Mouse (Mus musculus): ENCODE results near the gene Wdr35. TPM values are rescaled to one million over a fixed set of nuclear protein-coding genes. Genes with fewer than 3 reads are reported as not detected.
A peak's percentile ranks its signal among the peaks of the same experiment; 100 is the strongest.

The Wdr35 gene
- total RNA-seq (2012; rRNA removed) (6.6 and 7.4 TPM in 2 replicates), total RNA-seq (2014; rRNA removed) (5.9 TPM in 2 replicates), polyA plus RNA-seq (2012; ENCODE audit: insufficient read length, low read depth) (8.8 and 10.7 TPM in 2 replicates)

- dilution Hi-C loops (cut with MboI; ENCODE audit: extremely low pct_ligation_motif_present, extremely low pct_unique_long_range_greater_than_20kb, low sequenced_read_pairs): no loop called here
- Histone ChIP-seq H3K4me2 (ENCODE audit: insufficient read depth, low read depth, poor library complexity, severe bottlenecking) (peak within 1 kb of the TSS; percentile 91), H3K79me2 (replicated peaks; ENCODE audit: control insufficient read depth, extremely low read depth, insufficient read depth, poor library complexity, severe bottlenecking) (no peaks in the 10 kb centered on the region), H3K4me1 (ENCODE audit: control insufficient read depth in 1 of 2, insufficient read depth in 2 of 2) (peaks cover 0 to 12% of the 10 kb centered on the region in 2 experiments; a peak in 2 of 4 replicates), H3K27me3 (replicated peaks) (no peaks in the 10 kb centered on the region), H3K4me3 (replicated peaks in 1 of 3; ENCODE audit: low read depth in 2 of 3, low read length in 2 of 3, poor library complexity in 1 of 3) (peak within 1 kb of the TSS; percentile 64 to 88 (median 75)), H3K36me3 (replicated peaks in 1 of 2; ENCODE audit: control insufficient read depth in 1 of 2, insufficient read depth in 1 of 2, low read length in 1 of 2) (peaks cover 4 to 8% of the 10 kb centered on the region in 2 experiments), H3K9me3 (replicated peaks; ENCODE audit: low read length) (peaks cover 8% of the 10 kb centered on the region), H3K9ac (ENCODE audit: insufficient read depth, low read depth) (peak within 1 kb of the TSS; percentile 77), H3K27ac (ENCODE audit: insufficient read depth, low read depth) (no peak within 1 kb of the TSS)
- TF ChIP-seq PAX5 (IDR thresholded peaks at IDR 0.05; ENCODE audit: low read length): no peak
- TF ChIP-seq RAD21 (IDR thresholded peaks at IDR 0.05; ENCODE audit: low read depth, low read length): no peak
- TF ChIP-seq USF1 (IDR thresholded peaks at IDR 0.05; ENCODE audit: low read depth, low read length): no peak
- TF ChIP-seq POLR2A (IDR thresholded peaks at IDR 0.05; ENCODE audit: low read depth, low read length): peak; percentile 87
- TF ChIP-seq ELF1 (IDR thresholded peaks at IDR 0.05; ENCODE audit: low read depth, low read length): peak; percentile 73
- TF ChIP-seq ZMIZ1 (IDR thresholded peaks at IDR 0.05; ENCODE audit: low read depth, low read length): no peak
- TF ChIP-seq IRF4 (IDR thresholded peaks at IDR 0.05; ENCODE audit: low read depth, low read length): no peak
- TF ChIP-seq ZNF384 (IDR thresholded peaks at IDR 0.05; ENCODE audit: low read depth, low read length): no peak
- peak; percentile 75 for TF ChIP-seq HCFC1 (IDR thresholded peaks at IDR 0.05; ENCODE audit: low read depth, low read length)
- TF ChIP-seq CHD1 (IDR thresholded peaks at IDR 0.05; ENCODE audit: low read depth, low read length): no peak
- no peak for TF ChIP-seq E2F4 (IDR thresholded peaks at IDR 0.05; ENCODE audit: insufficient replicate concordance, low read depth, low read length)
- TF ChIP-seq MEF2A (IDR thresholded peaks at IDR 0.05; ENCODE audit: borderline replicate concordance, low read depth, low read length): no peak
- no peak for TF ChIP-seq RCOR1 (conservative IDR thresholded peaks at IDR 0.05; ENCODE audit: low read depth, low read length)
- peak; percentile 88 for TF ChIP-seq MXI1 (IDR thresholded peaks at IDR 0.05; ENCODE audit: low read depth, low read length)
- no peak for TF ChIP-seq CHD2 (IDR thresholded peaks at IDR 0.05; ENCODE audit: low read length)
- peak; percentile 69; the same call in 1 of the 2 replicates for TF ChIP-seq NELFE (IDR thresholded peaks at IDR 0.05; ENCODE audit: low read depth, low read length)
- TF ChIP-seq ETS1 (conservative IDR thresholded peaks at IDR 0.05; ENCODE audit: low read depth, low read length): no peak
- 0 out of 2 replicates have a peak, but pooled peaks have one; percentile 41 for TF ChIP-seq TBP (conservative IDR thresholded peaks at IDR 0.05; ENCODE audit: low read depth, low read length)
- peak; percentile 97 for TF ChIP-seq NRF1 (IDR thresholded peaks at IDR 0.05; ENCODE audit: low read depth, low read length)
- TF ChIP-seq USF2 (conservative IDR thresholded peaks at IDR 0.05; ENCODE audit: low read depth, low read length): no peak
- no peak for TF ChIP-seq BHLHE40 (IDR thresholded peaks at IDR 0.05; ENCODE audit: low read depth, low read length)
- TF ChIP-seq KAT2A (IDR thresholded peaks at IDR 0.05; ENCODE audit: insufficient replicate concordance, low read length): no peak
- no peak; the same call in 1 of the 2 replicates for TF ChIP-seq SIN3A (IDR thresholded peaks at IDR 0.05; ENCODE audit: low read length)
- TF ChIP-seq JUN (IDR thresholded peaks at IDR 0.05; ENCODE audit: insufficient read depth, low read depth, low read length): no peak
- no peak for TF ChIP-seq SMC3 (IDR thresholded peaks at IDR 0.05; ENCODE audit: low read depth, low read length)
- no peak; the same call in 1 of the 2 replicates for TF ChIP-seq POLR2AphosphoS2 (IDR thresholded peaks at IDR 0.05; ENCODE audit: low read depth, low read length)
- no peak for TF ChIP-seq GABPA (IDR thresholded peaks at IDR 0.05; ENCODE audit: insufficient replicate concordance, low read depth, low read length)
- TF ChIP-seq JUND (conservative IDR thresholded peaks at IDR 0.05; ENCODE audit: low read depth, low read length): no peak
- TF ChIP-seq MAZ (IDR thresholded peaks at IDR 0.05; ENCODE audit: low read depth, low read length): no peak
- TF ChIP-seq MAX (IDR thresholded peaks at IDR 0.05; ENCODE audit: low read length): no peak
- TF ChIP-seq TCF12 (IDR thresholded peaks at IDR 0.05; ENCODE audit: low read depth, low read length): peak; percentile 49; the same call in 1 of the 2 replicates
- no peak for TF ChIP-seq CTCF (conservative IDR thresholded peaks at IDR 0.05 in 1 of 2, IDR thresholded peaks at IDR 0.05 in 1 of 2; ENCODE audit: low read depth in 2 of 2, low read length in 2 of 2)
- DNase-seq (ENCODE audit: extremely low read depth): peak; percentile 85
- in situ Hi-C loops (cut with MboI; ENCODE audit: low pct_ligation_motif_present, low pct_unique_long_range_greater_than_20kb, low sequenced_read_pairs): no loop called here
Observed at GRCm38 (mm10) chr12:8973820-8974465, at the start of gene Wdr35. TSS of gene Wdr35 (plus strand) at chr12:8973892.

All from CH12.LX (cell line).